Mouse (Mus musculus): Measurements from ENCODE around the gene Zfp280b. TPM values are rescaled to one million over a fixed set of nuclear protein-coding genes. Genes with fewer than 3 reads are reported as not detected.
"Not testable (repeated sequence)": the region's sequence is repeated elsewhere in the genome, so short reads cannot be mapped to it uniquely, and the experiment has no call there.

The Zfp280b gene
- total RNA-seq, 2 experiments from 2014 or later: 5.9 to 6.0 TPM

DNA sequence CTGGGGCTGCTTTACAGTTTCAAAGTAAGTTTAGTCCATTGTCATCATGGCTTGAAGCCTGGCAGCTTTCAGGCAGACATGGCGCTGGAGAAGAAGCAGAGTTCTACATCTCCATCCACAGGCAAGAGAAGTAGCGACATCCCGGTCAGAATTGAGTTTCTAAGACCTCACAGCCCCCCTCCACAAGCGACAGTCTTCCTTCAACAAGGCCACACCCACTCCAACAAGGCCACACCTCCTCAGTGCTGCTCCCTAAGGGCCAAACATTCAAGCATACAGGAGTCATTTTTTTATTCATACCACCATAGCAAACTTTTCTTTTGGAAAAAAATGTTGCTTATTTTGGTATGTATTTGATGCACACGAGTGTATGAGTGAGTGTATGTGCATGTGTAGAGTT lies 2.0 kb upstream of the Zfp280b start:
- DNase-seq: no peak

DNA sequence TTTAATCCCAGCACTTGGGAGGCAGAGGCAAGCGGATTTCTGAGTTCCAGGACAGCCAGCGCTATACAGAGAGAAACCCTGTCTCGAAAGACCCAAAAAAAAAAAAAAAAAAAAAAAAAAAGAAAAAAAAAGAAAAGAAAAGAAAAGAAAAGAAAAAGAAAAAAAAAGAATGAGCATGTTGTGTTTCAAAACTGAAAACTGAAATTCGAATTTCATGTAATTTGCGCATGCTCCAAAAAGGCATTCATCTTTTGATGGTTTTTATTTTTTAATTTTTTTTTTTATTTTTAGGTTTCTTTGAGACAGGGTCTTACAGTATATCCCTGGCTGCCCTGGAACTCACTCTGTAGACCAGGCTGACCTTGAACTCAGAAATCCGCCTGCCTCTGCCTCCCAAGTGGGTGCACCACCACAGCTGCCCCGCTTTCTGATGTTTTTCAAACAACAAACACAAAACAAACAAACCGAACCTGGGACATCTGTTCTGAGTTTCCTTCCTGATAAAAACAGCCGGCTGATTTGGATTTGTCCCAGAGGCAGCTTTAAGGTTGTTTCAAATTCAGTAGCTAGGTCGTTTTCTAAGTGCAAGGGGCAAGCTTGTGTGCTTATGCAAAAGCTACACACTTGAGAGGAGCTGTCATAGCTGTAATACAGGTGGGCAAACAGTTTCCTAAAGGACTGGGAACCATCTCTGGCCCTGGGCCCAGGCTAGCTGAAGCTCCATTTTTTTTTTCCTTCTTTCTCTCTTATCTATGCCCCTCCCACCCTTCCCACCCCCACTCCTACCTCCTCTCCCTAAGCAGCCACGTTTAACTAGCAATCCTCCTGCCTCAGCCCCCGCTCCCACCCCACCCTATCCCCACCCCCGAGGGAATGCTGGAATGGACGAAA lies 694 bp upstream of the Zfp280b start:
- no peak for DNase-seq

DNA sequence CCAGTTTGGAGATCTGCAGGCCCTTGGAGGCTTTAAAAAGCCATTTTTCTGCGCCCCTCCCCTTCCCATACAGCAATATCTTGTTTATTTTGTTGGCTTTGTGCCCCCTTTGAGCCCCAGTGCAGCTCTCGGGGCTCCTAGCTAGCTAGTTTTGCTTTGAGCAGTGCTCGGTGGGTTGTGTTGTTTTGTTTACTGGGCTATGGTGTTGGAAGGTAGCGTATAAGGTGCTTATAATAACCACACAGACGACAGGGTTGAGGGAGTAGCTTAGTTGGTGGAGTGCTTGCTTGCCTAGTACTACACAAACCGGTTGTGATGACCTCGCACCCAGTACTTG lies 637 bp downstream of the Zfp280b start:
- DNase-seq: no peak

DNA sequence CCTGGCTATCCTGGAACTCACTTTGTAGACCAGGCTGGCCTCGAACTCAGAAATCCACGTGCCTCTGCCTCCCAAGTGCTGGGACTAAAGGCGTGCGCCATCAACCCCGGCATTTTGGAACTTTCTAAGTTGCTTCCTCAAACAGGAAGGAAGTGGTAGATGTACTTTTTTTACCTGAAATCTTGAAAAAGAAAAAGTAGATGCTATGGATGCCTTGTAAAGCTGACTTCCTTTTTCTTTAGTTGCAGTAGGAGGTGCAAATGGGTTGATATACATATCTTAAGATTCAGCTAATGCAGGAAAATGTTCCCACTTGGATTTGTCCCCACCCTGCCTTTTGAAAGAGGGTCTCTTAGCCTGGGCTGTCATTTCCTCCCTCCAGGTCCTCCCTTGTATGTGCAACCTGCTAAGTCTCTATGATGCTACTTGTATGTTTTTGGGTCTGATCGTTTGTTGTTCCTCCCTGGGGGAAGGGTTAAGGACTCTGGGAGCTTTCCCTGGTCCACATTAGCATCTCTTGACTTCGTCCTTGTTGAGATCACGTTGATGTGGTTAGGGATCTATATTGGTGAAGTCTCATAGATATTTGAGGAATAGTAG lies 1.7 kb downstream of the Zfp280b start:
- no peak for DNase-seq

DNA sequence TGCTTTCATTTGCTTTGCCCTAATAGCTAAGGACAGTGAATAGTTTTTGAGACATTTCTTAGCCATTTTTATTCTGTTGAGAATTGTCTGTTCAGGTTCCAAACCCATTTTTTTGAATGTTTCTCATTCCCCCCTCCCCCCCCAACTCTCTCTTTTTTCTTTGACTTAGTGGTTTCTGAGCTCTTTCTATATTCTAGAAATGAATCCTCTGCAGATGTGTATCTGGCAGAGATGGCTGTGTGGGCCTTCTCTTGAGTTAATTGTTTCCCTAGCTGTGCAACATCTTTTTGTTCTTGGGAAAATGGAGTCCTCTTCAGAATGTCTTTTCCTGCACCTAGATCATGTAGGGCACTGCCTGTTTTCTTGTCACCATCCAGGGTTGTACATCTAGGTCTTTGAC lies 2.8 kb downstream of the Zfp280b start:
- no peak for DNase-seq

DNA sequence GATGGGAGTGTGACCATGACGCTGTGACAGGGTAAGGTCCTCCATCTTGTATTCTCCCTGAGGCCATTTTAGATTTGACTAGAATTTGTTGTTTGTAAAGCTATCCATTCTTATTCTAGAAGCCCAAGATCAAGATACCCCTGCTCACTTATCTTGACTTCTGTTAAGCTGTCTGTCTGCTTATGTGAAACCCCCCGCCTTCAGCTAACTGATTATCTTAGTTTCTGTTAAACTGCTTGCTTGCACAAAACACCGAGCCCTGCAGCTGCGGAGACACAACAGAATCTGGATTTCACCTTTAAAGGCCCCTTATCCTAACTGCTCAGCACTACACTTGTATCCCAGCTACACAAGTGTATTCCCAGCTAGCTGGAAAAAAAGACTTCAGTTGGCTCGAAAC lies 4.5 kb downstream of the Zfp280b start:
- no peak for DNase-seq

DNA sequence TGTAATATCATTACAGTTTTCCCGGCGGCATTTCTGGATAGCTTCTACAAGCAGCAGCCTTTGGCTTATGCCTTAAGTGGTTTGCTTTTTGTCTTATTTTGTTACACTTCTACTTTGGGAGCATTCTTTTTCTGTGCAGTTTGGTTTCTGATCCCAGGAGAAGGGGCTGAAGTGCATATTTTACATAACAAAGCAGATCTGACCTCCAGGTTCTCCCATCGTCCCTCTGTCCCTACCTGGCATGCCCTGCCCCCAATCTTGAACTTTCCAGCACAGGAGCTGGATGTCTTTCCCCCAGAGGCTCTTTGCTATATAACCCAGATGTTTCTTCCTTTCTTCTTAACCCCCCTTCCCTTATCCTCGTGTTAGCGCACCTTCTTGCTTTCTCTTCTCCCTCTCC lies 12.9 kb downstream of the Zfp280b start:
- no peak for DNase-seq

DNA sequence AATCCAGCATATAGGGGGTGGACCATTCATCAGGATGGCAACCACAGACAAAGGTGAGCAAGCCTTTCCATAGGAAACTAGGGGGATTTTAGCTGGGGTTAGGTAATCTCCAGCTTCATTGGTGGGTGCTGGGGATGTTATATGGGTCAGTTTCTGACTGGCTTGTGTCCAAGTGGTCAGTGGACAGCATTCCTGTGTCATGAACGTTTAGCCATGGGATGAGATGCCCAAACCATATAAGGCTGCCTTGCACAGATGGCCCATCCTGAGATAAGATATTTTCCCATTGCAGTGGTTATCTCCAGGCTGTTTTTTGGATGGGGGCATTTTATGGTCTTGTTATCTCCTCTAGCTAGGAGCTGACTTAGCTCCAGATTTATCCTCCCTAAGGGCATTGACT lies 14.3 kb downstream of the Zfp280b start:
- no peak for DNase-seq

DNA sequence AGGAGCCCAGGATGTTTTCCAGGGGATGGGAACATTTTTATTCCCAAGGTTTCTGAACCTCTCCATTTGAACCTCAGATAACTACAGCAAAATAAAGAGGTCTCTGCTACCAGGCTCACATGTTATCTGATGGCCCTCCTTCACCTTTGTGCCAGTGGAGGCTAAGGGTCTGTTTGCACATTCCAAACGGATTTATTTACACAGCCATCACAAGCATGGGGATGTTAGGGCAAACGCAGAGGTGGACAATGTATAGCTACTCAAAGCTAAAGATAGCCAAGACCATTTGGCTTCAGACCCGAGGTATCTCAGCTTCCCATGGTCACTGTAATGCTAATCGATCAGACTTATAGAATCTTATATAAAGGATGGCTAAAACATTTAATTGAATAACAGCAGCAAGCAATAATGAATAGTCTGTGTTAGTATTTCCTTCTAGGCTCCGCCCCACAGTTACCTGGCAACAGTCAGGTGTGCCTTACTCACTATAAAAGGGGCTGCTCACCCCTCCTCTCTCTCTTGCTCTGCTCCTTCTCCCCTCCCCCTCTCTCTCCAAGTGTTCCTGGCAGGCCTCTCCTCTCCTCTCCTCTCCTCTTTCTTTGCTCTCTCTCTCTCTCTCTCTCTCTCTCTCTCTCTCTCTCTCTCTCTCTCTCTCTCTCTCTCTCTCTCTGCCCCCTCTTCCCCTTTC lies 14.9 kb downstream of the Zfp280b start:
- no peak for DNase-seq

DNA sequence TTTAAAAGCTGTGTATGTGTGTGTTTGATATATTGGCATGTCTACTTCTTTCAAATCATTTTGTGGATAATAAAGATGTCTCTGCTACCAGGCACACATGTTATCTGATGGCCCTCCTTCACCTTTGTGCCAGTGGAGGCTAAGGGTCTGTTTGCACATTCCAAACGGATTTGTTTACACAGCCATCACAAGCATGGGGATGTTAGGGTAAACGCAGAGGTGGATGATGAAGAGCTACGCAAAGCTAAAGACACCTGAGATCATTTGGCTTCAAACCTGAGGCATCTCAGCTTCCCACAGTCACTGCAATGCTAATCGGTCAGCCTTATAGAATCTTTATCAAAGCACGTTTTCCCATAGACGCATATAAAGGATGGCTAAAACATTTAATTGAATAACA lies 16.5 kb downstream of the Zfp280b start:
- DNase-seq: no peak

DNA sequence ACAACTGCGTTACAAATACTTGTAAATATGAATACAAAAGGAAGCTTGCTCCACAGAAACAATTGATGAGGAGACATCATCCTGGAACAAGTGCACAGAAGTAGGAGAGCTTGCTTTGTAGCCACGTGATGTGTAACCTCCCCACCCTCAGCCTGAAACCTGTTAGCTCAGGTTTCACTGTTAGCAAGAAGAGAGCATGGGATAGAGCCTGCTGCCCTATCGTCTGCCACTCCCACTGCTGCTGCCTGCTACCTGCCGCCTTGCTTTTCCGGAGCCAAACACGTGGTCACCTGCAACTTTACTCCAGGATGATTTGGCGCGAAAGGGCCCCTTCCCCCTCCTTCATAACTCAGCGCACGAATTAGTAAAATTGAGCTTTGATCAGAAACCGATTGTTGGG lies 19.4 kb downstream of the Zfp280b start:
- no peak for DNase-seq

DNA sequence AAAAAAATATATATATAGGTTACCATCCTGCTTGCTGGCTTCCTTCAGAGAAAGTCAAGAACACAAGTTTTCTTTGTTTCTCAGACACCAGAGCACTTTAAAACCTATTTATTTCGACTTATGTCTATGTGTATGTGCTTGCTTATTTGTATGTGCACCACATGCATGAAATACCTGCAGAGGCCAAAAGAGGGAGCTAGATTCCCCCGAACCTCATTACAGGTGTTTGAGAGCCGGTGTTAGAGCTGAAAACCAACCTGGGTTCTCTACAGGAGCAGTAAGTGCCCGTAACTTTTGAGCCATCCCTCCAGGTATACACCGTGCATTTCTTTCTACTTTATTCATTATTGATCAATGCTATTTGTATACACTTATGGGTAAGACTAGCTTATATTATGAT lies 30.0 kb downstream of the Zfp280b start:
- no peak for DNase-seq

DNA sequence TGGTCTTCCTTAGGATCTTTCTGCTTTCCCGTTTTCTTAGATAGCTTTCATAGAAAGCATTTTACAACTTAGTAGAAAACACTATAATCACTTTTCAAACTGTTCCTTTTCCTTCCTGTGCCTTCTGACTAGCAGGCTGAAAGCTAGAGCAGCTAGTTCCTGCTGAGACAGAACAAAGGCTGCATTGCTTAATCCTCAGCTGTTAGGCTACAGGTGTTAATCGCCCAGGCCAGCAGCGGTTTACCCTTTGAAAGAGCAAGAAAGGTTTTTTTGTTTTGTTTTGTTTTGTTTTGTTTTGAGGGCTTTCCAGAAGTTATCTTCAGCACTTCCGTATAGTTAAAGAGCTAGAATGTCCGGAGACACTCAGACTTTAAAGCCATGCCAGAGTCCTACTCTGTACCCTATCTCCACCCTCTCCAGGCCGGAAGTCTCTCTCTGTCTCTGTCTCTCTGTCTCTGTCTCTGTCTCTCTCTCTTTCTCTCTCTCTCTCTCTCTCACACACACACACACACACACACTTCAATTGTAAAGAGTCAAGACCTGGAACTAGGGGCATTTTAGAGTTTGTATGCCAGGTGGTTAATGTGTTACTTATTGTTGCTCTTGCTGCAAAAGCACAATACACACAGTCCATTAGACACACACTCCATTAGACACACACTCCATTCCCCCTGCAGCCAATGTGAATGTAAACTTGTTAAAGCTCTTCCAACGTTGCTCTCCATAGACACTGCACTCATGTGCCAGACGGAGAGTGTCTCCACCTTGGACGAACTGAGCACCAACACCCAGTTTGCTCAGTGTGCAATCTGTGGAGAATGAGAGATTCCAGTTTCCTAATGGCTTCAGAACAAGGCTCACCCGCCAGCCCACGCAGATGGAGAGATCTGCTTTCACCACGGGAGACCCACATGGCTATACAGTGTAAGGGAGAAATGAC lies 35.5 kb downstream of the Zfp280b start:
- no peak for DNase-seq

DNA sequence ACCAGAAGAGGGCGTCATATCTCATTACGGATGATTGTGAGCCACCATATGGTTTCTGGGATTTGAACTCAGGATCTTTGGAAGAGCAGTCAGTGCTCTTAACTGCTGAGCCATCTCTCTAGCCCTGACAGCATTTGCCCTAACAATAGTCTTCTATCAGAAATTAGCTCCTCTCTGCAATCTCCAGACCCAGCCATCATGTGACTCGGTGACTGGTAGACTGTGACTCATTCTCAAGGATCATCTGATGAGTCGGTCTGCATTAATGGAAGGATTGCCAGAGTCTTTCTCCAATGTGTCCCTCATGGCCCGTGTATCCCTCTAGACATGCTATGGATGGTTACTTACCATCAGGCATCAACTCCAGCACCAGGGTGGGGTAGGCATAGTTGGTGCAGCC lies 39.6 kb downstream of the Zfp280b start:
- DNase-seq: not testable (repeated sequence)

DNA sequence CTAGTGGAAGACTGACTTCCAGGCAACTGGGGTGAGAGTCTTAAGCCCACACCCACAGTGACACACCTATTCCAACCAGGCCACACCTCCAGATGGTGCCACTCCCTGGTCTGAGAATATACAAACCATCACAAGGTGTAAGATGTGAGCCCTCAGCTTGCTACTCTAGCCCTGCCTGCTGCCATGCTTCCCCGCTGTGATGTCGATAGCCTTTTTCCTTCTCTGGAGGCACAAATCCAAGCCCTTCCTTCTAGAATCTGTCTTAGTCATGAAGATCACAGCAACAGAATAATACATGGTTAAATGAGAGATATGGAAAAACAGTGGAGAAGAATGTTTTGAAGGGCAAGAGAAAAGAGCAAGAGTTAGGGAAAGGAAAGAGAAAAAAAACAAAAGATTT lies 44.6 kb downstream of the Zfp280b start:
- DNase-seq: not testable (repeated sequence)

Small RNA genes lying within 50 kb of the gene (microRNA-seq; reads per million reads assigned to microRNA genes)
- gene Mir6409: 0 reads per million in 2 experiments

Other genes with a start within 250 kb of the Zfp280b start
- 10 to 100 TPM; 16.1 to 22.4 TPM for gene Gstt1, start 234.1 kb upstream of the Zfp280b start, total RNA-seq (2021)
- not detected for gene Gstt4, start 210.1 kb upstream of the Zfp280b start, total RNA-seq (2021)
- gene Gstt2, start 195.2 kb upstream of the Zfp280b start, total RNA-seq (2021): 10 to 100 TPM in 1 of 2 experiments, 1 to 10 TPM in 1; 7.8 to 10.7 TPM
- gene Mif, start 172.4 kb upstream of the Zfp280b start, total RNA-seq (2021): 100 to 1,000 TPM; 215 to 232 TPM
- under 1 TPM; 0.57 to 0.74 TPM for gene Derl3, start 139.2 kb upstream of the Zfp280b start, total RNA-seq (2021)
- gene Smarcb1, start 111.0 kb upstream of the Zfp280b start, total RNA-seq (2021): 10 to 100 TPM; 20.5 to 24.2 TPM
- 1,000 to 10,000 TPM; 1,749 to 1,983 TPM for gene Chchd10, start 99.5 kb upstream of the Zfp280b start, total RNA-seq (2021)
- 1 to 10 TPM; 5.0 to 5.2 TPM for gene Mmp11, start 96.2 kb upstream of the Zfp280b start, total RNA-seq (2021)
- not detected for gene Gm867, start 92.0 kb upstream of the Zfp280b start, total RNA-seq (2021)
- under 1 TPM in 1 of 2 experiments, not detected in 1; 0.82 TPM for gene Vpreb3, start 89.6 kb upstream of the Zfp280b start, total RNA-seq (2021)
- gene Gm5134, start 78.1 kb upstream of the Zfp280b start, total RNA-seq (2021): not detected
- not detected for gene Slc5a4b, start 78.3 kb downstream of the Zfp280b start, total RNA-seq (2021)
- gene Slc5a4a, start 114.8 kb downstream of the Zfp280b start, total RNA-seq (2021): not detected
- gene Prmt2, start 205.2 kb downstream of the Zfp280b start, total RNA-seq (2021): 10 to 100 TPM; 10.8 to 12.6 TPM
- gene S100b, start 221.2 kb downstream of the Zfp280b start, total RNA-seq (2021): 1 to 10 TPM; 2.0 to 2.8 TPM

Data from heart, adult 18-20 months (tissue).